Comparison of ENCODE assay signal across 35 mouse cellular contexts in genomic region chr9:65325971-65326370, GRCm38 (mm10). TPM values are rescaled to one million over a fixed set of nuclear protein-coding genes. Genes with fewer than 3 reads are reported as not detected.
"Had no signal": no experiment of that assay in that cellular context is flagged by ENCODE, and none has a peak within 500 bp of the region (broad histone marks: within the 10 kb centered on the region; RNA-seq: fewer than 3 reads in every experiment).

No protein-coding gene starts in this region.

- H3K4me2 ChIP-seq: heart, embryonic 13.5 days; heart, embryonic 15.5 days; hindbrain, embryonic 12.5 days; hindbrain, embryonic 13.5 days; hindbrain, embryonic 14.5 days; hindbrain, embryonic 15.5 days; intestine, embryonic 15.5 days; kidney, embryonic 15.5 days had no signal

- H3K27ac ChIP-seq: heart, embryonic 13.5 days; heart, embryonic 15.5 days; hindbrain, embryonic 10.5 days; hindbrain, embryonic 12.5 days; hindbrain, embryonic 13.5 days; hindbrain, embryonic 14.5 days; hindbrain, embryonic 15.5 days; hindbrain, postnatal 0 days; intestine, embryonic 15.5 days; kidney, embryonic 15.5 days; kidney, postnatal 0 days; layer of hippocampus, adult 2 months; left cerebral cortex, adult 2 months had no signal

- H3K9ac ChIP-seq: heart, embryonic 13.5 days; heart, embryonic 15.5 days; hindbrain, embryonic 12.5 days; hindbrain, embryonic 13.5 days; hindbrain, embryonic 14.5 days; hindbrain, embryonic 15.5 days; intestine, embryonic 15.5 days; kidney, embryonic 15.5 days had no signal

- H3K27me3 ChIP-seq: heart, embryonic 13.5 days; heart, embryonic 15.5 days; hindbrain, embryonic 12.5 days; hindbrain, embryonic 13.5 days; hindbrain, embryonic 15.5 days; intestine, embryonic 15.5 days; kidney, embryonic 15.5 days had no signal

- H3K9me3 ChIP-seq: heart, embryonic 13.5 days; heart, embryonic 15.5 days; hindbrain, embryonic 10.5 days; hindbrain, embryonic 12.5 days; hindbrain, embryonic 13.5 days; hindbrain, embryonic 15.5 days; intestine, embryonic 15.5 days; kidney, embryonic 15.5 days had no signal

- ATAC-seq: hindbrain, embryonic 16.5 days; hindbrain, postnatal 0 days; inflammation-experienced regulatory T-cells, adult 6 months; intestine, embryonic 15.5 days; intestine, embryonic 16.5 days; intestine, postnatal 0 days had no signal

- H3K4me3 ChIP-seq: heart, embryonic 13.5 days; heart, embryonic 15.5 days; hindbrain, embryonic 10.5 days; hindbrain, embryonic 12.5 days; hindbrain, embryonic 13.5 days; hindbrain, embryonic 15.5 days; intestine, embryonic 15.5 days; kidney, embryonic 15.5 days; layer of hippocampus, adult 2 months; left cerebral cortex, adult 2 months had no signal

- H3K4me1 ChIP-seq: heart, embryonic 13.5 days; heart, embryonic 15.5 days; hindbrain, embryonic 10.5 days; hindbrain, embryonic 12.5 days; hindbrain, embryonic 13.5 days; hindbrain, embryonic 15.5 days; intestine, embryonic 15.5 days; kidney, embryonic 15.5 days had no signal

- DNase-seq: heart, postnatal 10 days; heart, postnatal 14 days; heart, postnatal 36 days; heart, postnatal 4 days; kidney, adult 11 months; kidney, adult 18-20 months; kidney, adult 2 months; kidney, adult 8-10 months; kidney, adult 9 months; kidney, postnatal 10 days; kidney, postnatal 14 days; kidney, postnatal 25 days; kidney, postnatal 36 days; kidney, postnatal 4 days; layer of hippocampus, adult 9-11 months; layer of hippocampus, postnatal 36 days had no signal

RNA-seq across cellular contexts. Expression of gene Ubap1l, which starts 34.9 kb away (rescaled TPM):
- total RNA-seq: hematopoietic stem cell, adult 5-6 weeks had no signal
- polyA plus RNA-seq: heart, embryonic 13.5 days; heart, embryonic 14.5 days had no signal
